Mouse (Mus musculus) stomach, postnatal 0 days (tissue): ENCODE measurements around the gene Slc35e2. TPM values are rescaled to one million over a fixed set of nuclear protein-coding genes. Genes with fewer than 3 reads are reported as not detected.
A peak's percentile ranks its signal among the peaks of the same experiment; 100 is the strongest.
"Not testable (repeated sequence)": the region's sequence is repeated elsewhere in the genome, so short reads cannot be mapped to it uniquely, and the experiment has no call there.

Experiments
- ATAC-seq: fragments of 200-750 bp; cut with Nextera tagmentation; 2 replicates; pipeline ENCODE4 v1.8.0; 2017; ENCODE audit not compliant: low FRiP score, low TSS enrichment
- DNase-seq: peaks from one replicate; pipeline ENCODE4 v3.0.0-alpha.2; 2016; ENCODE audit warnings: low spot score
- H3K27ac ChIP-seq: fragments of 300-500 bp; sonication (generic); replicated peaks from 2 replicates; pipeline ENCODE4 v1.5.1; 2014; ENCODE audit warnings: mild to moderate bottlenecking, control low read depth
- H3K27me3 ChIP-seq: fragments of 300-500 bp; sonication (generic); 2 replicates; pipeline ENCODE4 v1.6.1; 2014; ENCODE audit warnings: low read length; ENCODE audit not compliant: control insufficient read depth, insufficient read depth
- H3K36me3 ChIP-seq: fragments of 300-500 bp; sonication (generic); 2 replicates; pipeline ENCODE4 v1.6.1; 2014; ENCODE audit warnings: low read length, mixed read lengths; ENCODE audit not compliant: control insufficient read depth, insufficient read depth
- H3K4me1 ChIP-seq: fragments of 300-500 bp; sonication (generic); replicated peaks from 2 replicates; pipeline ENCODE4 v1.6.1; 2014; ENCODE audit warnings: antibody characterized with exemption; ENCODE audit not compliant: control insufficient read depth, insufficient read depth
- H3K4me2 ChIP-seq: fragments of 300-500 bp; sonication (generic); replicated peaks from 2 replicates; pipeline ENCODE4 v1.6.1; 2014; ENCODE audit warnings: low read depth, mild to moderate bottlenecking, control low read depth, moderate library complexity
- H3K4me3 ChIP-seq: fragments of 300-500 bp; sonication (generic); 2 replicates; pipeline ENCODE4 v1.5.1; 2014; ENCODE audit warnings: low read depth, low read length, control low read depth
- H3K9ac ChIP-seq: fragments of 300-500 bp; sonication (generic); 2 replicates; pipeline ENCODE4 v1.6.1; 2014; ENCODE audit warnings: mild to moderate bottlenecking, low read length, control low read depth, mixed read lengths
- H3K9me3 ChIP-seq: fragments of 300-500 bp; sonication (generic); 2 replicates; pipeline ENCODE4 v1.6.1; 2016; ENCODE audit warnings: low read length; ENCODE audit not compliant: control insufficient read depth
- CTCF ChIP-seq: IDR thresholded peaks from 2 replicates; pipeline ENCODE4 v1.5.1; 2016; ENCODE audit warnings: antibody characterized with exemption, low read depth, mild to moderate bottlenecking, moderate library complexity
- EP300 ChIP-seq: optimal IDR thresholded peaks from 2 replicates; pipeline ENCODE3; 2016; ENCODE audit warnings: antibody characterized with exemption
- WGBS: fragments of 180-500 bp; shearing (Covaris S2); extraction: QIAGEN DNeasy Blood & Tissue Kit; methylation state at CpG from one replicate; pipeline ENCODE4 v1.1.7; 2014; 5-methylcytosine and 5-hydroxymethylcytosine counted together
- polyA plus RNA-seq: library from polyadenylated mRNA; unstranded; fragments of >200 nt; fragmentation: Nextera tagmentation; extraction: Ambion mirVana; gene quantifications from 2 replicates; pipeline ENCODE4 v1.2.1, GENCODE M21; 2015

Gene Slc35e2
- polyA plus RNA-seq, 1 experiment from 2014 or later, result 3.2 TPM

DNA sequence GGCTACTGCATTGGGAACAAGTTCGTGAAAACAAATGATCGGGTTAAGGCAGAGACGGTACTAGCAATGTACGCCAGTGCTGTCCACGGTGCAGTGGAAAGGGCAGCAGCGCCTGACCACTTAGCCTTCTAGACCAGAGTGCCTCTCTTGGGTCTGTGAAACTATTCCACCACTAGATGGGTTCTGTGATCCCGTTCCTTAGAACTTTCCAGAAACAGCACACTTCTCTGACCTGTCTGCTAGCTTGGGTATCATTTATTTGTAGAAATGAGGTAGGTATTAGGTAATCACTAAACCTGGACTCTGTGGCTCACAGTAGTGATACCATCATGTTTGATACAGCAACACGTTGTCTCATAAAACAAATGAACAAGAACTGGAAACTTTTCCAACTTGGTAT lies 34.7 kb upstream of the Slc35e2 start:
- WGBS, result 43% methylated on average over 8 of the region's 8 CpGs
- no peak overlapping the region for H3K4me3 ChIP-seq
- no peaks in the 10 kb centered on the region for H3K9me3 ChIP-seq
- H3K36me3 ChIP-seq, result no peaks in the 10 kb centered on the region
- DNase-seq, result no peak
- H3K27ac ChIP-seq, result 0 out of 2 replicates have a peak overlapping the region, but pooled peaks have one; percentile 30
- no peak overlapping the region for H3K4me2 ChIP-seq
- TF ChIP-seq EP300 (no peak), CTCF (0 out of 2 replicates have a peak, but pooled peaks have one; percentile 17)
- peaks cover 15% of the 10 kb centered on the region; the same call in 1 of the 2 replicates for H3K4me1 ChIP-seq
- no peak overlapping the region for H3K9ac ChIP-seq
- no peak for ATAC-seq
- H3K27me3 ChIP-seq, result no peaks in the 10 kb centered on the region

DNA sequence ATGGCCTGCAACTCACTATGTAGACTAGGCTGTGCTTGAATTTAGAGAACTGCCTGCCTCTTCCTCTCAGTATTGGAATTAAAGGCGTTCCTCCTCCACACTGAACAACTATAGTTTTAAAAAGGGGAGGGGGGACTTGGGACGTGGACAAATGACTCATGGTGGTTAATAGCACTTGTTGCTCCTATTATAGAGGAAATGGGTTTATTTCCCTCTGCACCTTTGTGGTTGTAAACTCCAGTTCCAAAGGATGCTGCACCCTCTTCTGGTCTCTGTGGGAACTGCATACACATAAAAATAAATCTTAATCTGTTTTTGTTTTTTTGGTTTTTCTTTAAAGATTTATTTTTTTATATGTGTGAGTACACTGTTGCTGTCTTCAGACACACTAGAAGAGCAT lies 33.0 kb upstream of the Slc35e2 start:
- 34% methylated on average over 2 of the region's 2 CpGs for WGBS
- Histone ChIP-seq H3K4me3 (no peak overlapping the region), H3K27ac (no peak overlapping the region), H3K4me2 (no peak overlapping the region), H3K9ac (no peak overlapping the region), H3K4me1 (0 out of 2 replicates have a peak, but pooled peaks cover 7% of the 10 kb centered on the region), H3K9me3 (no peaks in the 10 kb centered on the region), H3K36me3 (no peaks in the 10 kb centered on the region), H3K27me3 (no peaks in the 10 kb centered on the region)
- ATAC-seq, result no peak
- DNase-seq, result no peak
- TF ChIP-seq EP300 (no peak), CTCF (peak; percentile 86)

DNA sequence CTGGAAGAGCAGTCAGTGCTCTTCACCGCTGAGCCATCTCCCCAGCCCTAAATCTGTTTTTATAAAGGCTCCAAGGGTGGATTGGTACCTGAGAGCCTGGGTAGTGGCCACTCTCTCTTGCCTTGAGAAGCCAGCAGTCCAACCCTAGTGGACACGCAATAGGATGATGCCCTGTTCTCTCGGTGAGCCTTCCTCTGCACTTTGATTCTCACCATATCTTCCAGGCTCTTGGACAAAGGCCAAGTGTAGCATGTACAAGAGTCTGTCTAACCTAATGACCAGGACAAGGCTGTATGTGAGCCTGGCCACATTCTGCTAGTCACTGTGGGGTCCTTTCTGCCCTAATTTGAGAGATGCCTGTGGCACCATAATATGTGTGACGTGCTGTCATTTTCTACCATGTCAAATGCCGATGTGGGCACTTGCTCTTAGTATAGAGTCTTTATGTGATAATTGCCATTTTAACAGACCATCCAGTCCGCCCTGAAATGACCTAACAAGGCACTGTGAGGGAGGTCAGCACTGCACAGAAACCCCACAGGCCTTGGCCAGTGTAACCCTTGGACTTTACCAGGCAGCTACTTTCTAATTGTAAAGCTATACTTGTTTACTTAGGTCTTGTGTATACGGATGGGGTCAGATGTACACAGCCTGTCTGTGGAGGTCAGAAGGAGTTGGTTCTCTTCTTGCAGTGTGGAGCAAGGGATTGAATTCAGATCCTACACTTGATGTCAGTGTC lies 32.4 kb upstream of the Slc35e2 start:
- ATAC-seq, result no peak; the same call in 1 of the 2 replicates
- 85% methylated on average over 7 of the region's 7 CpGs for WGBS

DNA sequence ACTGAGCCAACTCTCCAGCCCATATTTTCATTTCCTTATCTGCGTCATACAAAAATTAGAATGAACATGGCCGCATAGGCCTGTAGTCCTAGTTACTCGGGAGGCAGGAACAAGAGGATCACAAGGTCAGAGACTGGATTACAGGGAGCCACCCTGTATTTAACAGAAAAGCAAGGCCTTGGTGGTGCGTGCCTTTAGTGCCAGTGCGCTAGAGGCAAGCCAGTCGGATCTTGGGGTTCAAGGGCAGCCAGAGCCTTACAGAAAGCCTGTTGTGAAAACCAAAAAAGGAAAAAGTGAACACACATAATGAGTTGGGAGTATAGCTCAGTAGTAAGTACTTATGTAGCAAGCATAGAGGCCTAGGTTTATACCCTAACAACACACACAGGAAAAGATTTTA lies 31.4 kb upstream of the Slc35e2 start:
- H3K27me3 ChIP-seq, result no peaks in the 10 kb centered on the region
- 81% methylated on average over 6 of the region's 6 CpGs for WGBS
- ATAC-seq (no peak), DNase-seq (no peak)
- H3K9me3 ChIP-seq, result no peaks in the 10 kb centered on the region
- H3K4me1 ChIP-seq, result 0 out of 2 replicates have a peak, but pooled peaks cover 5% of the 10 kb centered on the region
- H3K9ac ChIP-seq, result no peak overlapping the region
- no peaks in the 10 kb centered on the region for H3K36me3 ChIP-seq
- no peak overlapping the region for H3K4me2 ChIP-seq
- TF ChIP-seq CTCF (no peak), EP300 (no peak)
- no peak overlapping the region for H3K4me3 ChIP-seq
- no peak overlapping the region for H3K27ac ChIP-seq

More for the DNA sequence above, 32.4 kb upstream of the Slc35e2 start:
- Histone ChIP-seq H3K27ac (no peak overlapping the region), H3K36me3 (no peaks in the 10 kb centered on the region), H3K27me3 (no peaks in the 10 kb centered on the region), H3K4me3 (no peak overlapping the region), H3K4me1 (0 out of 2 replicates have a peak, but pooled peaks cover 7% of the 10 kb centered on the region), H3K4me2 (no peak overlapping the region), H3K9ac (no peak overlapping the region), H3K9me3 (no peaks in the 10 kb centered on the region)
- no peak for DNase-seq
- TF ChIP-seq EP300 (no peak), CTCF (no peak)

DNA sequence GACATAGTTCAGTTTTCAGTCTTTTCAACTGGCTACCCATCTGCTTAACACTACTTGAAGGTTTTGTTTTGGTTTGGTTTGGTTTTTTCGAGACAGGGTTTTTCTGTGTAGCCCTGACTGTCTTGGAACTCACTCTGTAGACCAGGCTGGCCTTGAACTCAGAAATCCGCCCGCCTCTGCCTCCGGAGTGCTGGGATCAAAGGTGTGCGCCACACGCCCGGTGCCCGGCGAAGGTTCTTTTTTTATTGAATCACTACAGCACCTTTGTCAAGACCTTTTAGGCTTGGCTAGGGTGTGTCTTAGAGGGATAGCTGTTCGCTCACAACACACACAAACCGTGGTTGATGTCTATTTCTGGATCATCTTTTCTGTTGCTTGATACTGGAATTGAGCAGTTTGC lies 30.9 kb upstream of the Slc35e2 start:
- DNase-seq, ATAC-seq, H3K9me3 ChIP-seq, H3K9ac ChIP-seq, H3K36me3 ChIP-seq, H3K4me1 ChIP-seq, H3K27me3 ChIP-seq, H3K4me3 ChIP-seq, H3K4me2 ChIP-seq, H3K27ac ChIP-seq: not testable (repeated sequence)
- 86% methylated on average over 11 of the region's 11 CpGs for WGBS

DNA sequence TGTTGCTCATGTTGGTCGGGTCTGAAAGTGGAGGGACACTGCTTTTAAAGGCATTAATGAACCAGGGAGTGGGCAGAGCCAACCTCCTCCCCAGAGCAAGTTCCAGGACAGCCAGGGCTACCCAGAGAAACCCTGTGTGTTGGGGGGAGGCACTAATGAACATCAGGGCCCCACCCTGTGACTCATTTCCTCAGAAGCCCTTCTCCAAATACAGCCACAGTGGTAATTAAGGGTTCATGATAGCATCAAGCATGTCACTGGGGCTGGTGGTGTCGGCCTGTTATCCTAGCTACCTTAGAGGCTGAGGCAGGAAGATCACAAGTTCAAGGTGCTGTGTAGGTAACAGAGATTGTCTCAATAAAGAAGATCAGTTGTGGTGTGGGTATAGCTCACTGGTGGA lies 29.8 kb upstream of the Slc35e2 start:
- ATAC-seq (peak; percentile 46), DNase-seq (no peak)
- Histone ChIP-seq H3K9me3 (no peaks in the 10 kb centered on the region), H3K27me3 (no peaks in the 10 kb centered on the region), H3K4me2 (no peak overlapping the region), H3K36me3 (no peaks in the 10 kb centered on the region), H3K4me1 (no peaks in the 10 kb centered on the region), H3K4me3 (no peak overlapping the region), H3K9ac (no peak overlapping the region), H3K27ac (0 out of 2 replicates have a peak overlapping the region, but pooled peaks have one; percentile 35)
- no peak for TF ChIP-seq CTCF
- TF ChIP-seq EP300, result no peak
- WGBS, result 65% methylated on average over 2 of the region's 2 CpGs
